Mouse (Mus musculus): Measurements from ENCODE around the gene Smim11. TPM values are rescaled to one million over a fixed set of nuclear protein-coding genes. Genes with fewer than 3 reads are reported as not detected.

Gene Smim11
- polyA plus RNA-seq, 1 experiment from 2014 or later, result 117 TPM

- H3K4me3 ChIP-seq, result peak overlapping the region; percentile 78
- peaks cover 24% of the 10 kb centered on the region for H3K4me1 ChIP-seq
- no peaks in the 10 kb centered on the region for H3K9me3 ChIP-seq
- H3K36me3 ChIP-seq, result peaks cover 13% of the 10 kb centered on the region
- H3K27ac ChIP-seq, result peak overlapping the region; percentile 92
- no peak for DNase-seq (ENCODE audit: low spot score)
- H3K27me3 ChIP-seq (ENCODE audit: insufficient read depth, poor library complexity, severe bottlenecking), result no peaks in the 10 kb centered on the region
- 1% methylated on average over 12 of the region's 12 CpGs for WGBS
Observed at GRCm38 (mm10) chr16:92301412-92301806, 323 bp downstream of the Smim11 start.

GRCm38 (mm10) chr16:92301989-92302388, 903 bp downstream of the Smim11 start:
- Histone ChIP-seq H3K27ac (peak overlapping the region; percentile 92; the same call in 1 of the 2 replicates), H3K36me3 (peaks cover 19% of the 10 kb centered on the region), H3K27me3 (ENCODE audit: insufficient read depth, poor library complexity, severe bottlenecking) (no peaks in the 10 kb centered on the region), H3K4me3 (peak overlapping the region; percentile 78), H3K4me1 (peaks cover 20% of the 10 kb centered on the region), H3K9me3 (no peaks in the 10 kb centered on the region)
- 36% methylated on average over 5 of the region's 5 CpGs for WGBS
- DNase-seq (ENCODE audit: low spot score), result no peak

- H3K27ac ChIP-seq, result peak overlapping the region; percentile 92
- H3K4me1 ChIP-seq, result peaks cover 20% of the 10 kb centered on the region
- peaks cover 24% of the 10 kb centered on the region for H3K36me3 ChIP-seq
- WGBS, result 27% methylated on average over 5 of the region's 5 CpGs
- H3K9me3 ChIP-seq, result no peaks in the 10 kb centered on the region
- H3K4me3 ChIP-seq, result peak overlapping the region; percentile 78
- no peaks in the 10 kb centered on the region for H3K27me3 ChIP-seq (ENCODE audit: insufficient read depth, poor library complexity, severe bottlenecking)
- no peak for DNase-seq (ENCODE audit: low spot score)
Observed at GRCm38 (mm10) chr16:92302506-92302905, 1.4 kb downstream of the Smim11 start.

GRCm38 (mm10) chr16:92305519-92305918, 4.4 kb downstream of the Smim11 start:
- no peak for DNase-seq (ENCODE audit: low spot score)
- H3K27ac ChIP-seq, result no peak overlapping the region
- no peaks in the 10 kb centered on the region for H3K27me3 ChIP-seq (ENCODE audit: insufficient read depth, poor library complexity, severe bottlenecking)
- WGBS, result 89% methylated on average over 2 of the region's 2 CpGs
- peaks cover 35% of the 10 kb centered on the region for H3K36me3 ChIP-seq
- H3K4me1 ChIP-seq, result peaks cover 21% of the 10 kb centered on the region
- H3K4me3 ChIP-seq, result no peak overlapping the region
- H3K9me3 ChIP-seq, result no peaks in the 10 kb centered on the region

- H3K9me3 ChIP-seq, result no peaks in the 10 kb centered on the region
- H3K4me3 ChIP-seq, result no peak overlapping the region
- DNase-seq (ENCODE audit: low spot score), result no peak
- peaks cover 4% of the 10 kb centered on the region for H3K4me1 ChIP-seq
- H3K27me3 ChIP-seq (ENCODE audit: insufficient read depth, poor library complexity, severe bottlenecking), result no peaks in the 10 kb centered on the region
- H3K27ac ChIP-seq, result no peak overlapping the region
- H3K36me3 ChIP-seq, result peaks cover 60% of the 10 kb centered on the region
- 73% methylated on average over 3 of the region's 3 CpGs for WGBS
Observed at GRCm38 (mm10) chr16:92307947-92308346, 6.9 kb downstream of the Smim11 start.

GRCm38 (mm10) chr16:92309126-92309525, 8.0 kb downstream of the Smim11 start:
- WGBS, result 71% methylated on average over 4 of the region's 4 CpGs
- Histone ChIP-seq H3K27me3 (ENCODE audit: insufficient read depth, poor library complexity, severe bottlenecking) (no peaks in the 10 kb centered on the region), H3K9me3 (no peaks in the 10 kb centered on the region), H3K27ac (no peak overlapping the region), H3K4me1 (0 out of 2 replicates have a peak, but pooled peaks cover 3% of the 10 kb centered on the region), H3K36me3 (peaks cover 63% of the 10 kb centered on the region), H3K4me3 (no peak overlapping the region)
- DNase-seq (ENCODE audit: low spot score), result no peak

GRCm38 (mm10) chr16:92313953-92314741, 13.1 kb downstream of the Smim11 start:
- Histone ChIP-seq H3K4me1 (peaks cover 10% of the 10 kb centered on the region; the same call in 1 of the 2 replicates), H3K27me3 (ENCODE audit: insufficient read depth, poor library complexity, severe bottlenecking) (no peaks in the 10 kb centered on the region), H3K27ac (no peak overlapping the region), H3K4me3 (no peak overlapping the region), H3K9me3 (no peaks in the 10 kb centered on the region), H3K36me3 (peaks cover 30% of the 10 kb centered on the region)
- peak; percentile 87 for DNase-seq (ENCODE audit: low spot score)
- WGBS, result 49% methylated on average over 13 of the region's 13 CpGs

GRCm38 (mm10) chr16:92316049-92316738, 15.1 kb downstream of the Smim11 start:
- H3K4me1 ChIP-seq, result peaks cover 10% of the 10 kb centered on the region; the same call in 1 of the 2 replicates
- WGBS, result 60% methylated on average over 7 of the region's 7 CpGs
- no peak overlapping the region for H3K27ac ChIP-seq
- no peak for DNase-seq (ENCODE audit: low spot score)
- no peaks in the 10 kb centered on the region for H3K9me3 ChIP-seq
- H3K4me3 ChIP-seq, result no peak overlapping the region
- peaks cover 21% of the 10 kb centered on the region; the same call in 1 of the 2 replicates for H3K36me3 ChIP-seq
- H3K27me3 ChIP-seq (ENCODE audit: insufficient read depth, poor library complexity, severe bottlenecking), result no peaks in the 10 kb centered on the region

- H3K27ac ChIP-seq, result peak overlapping the region; percentile 29; the same call in 1 of the 2 replicates
- DNase-seq (ENCODE audit: low spot score), result no peak
- H3K36me3 ChIP-seq, result no peaks in the 10 kb centered on the region
- WGBS, result 57% methylated on average over 20 of the region's 20 CpGs
- H3K27me3 ChIP-seq (ENCODE audit: insufficient read depth, poor library complexity, severe bottlenecking), result no peaks in the 10 kb centered on the region
- H3K4me1 ChIP-seq, result peaks cover 10% of the 10 kb centered on the region
- no peaks in the 10 kb centered on the region for H3K9me3 ChIP-seq
- no peak overlapping the region for H3K4me3 ChIP-seq
Observed at GRCm38 (mm10) chr16:92319353-92320109, 18.4 kb downstream of the Smim11 start.

- no peak overlapping the region for H3K4me3 ChIP-seq
- 88% methylated on average over 3 of the region's 3 CpGs for WGBS
- no peaks in the 10 kb centered on the region for H3K27me3 ChIP-seq (ENCODE audit: insufficient read depth, poor library complexity, severe bottlenecking)
- peaks cover 11% of the 10 kb centered on the region; the same call in 1 of the 2 replicates for H3K4me1 ChIP-seq
- DNase-seq (ENCODE audit: low spot score), result no peak
- H3K27ac ChIP-seq, result no peak overlapping the region
- no peaks in the 10 kb centered on the region for H3K36me3 ChIP-seq
- H3K9me3 ChIP-seq, result no peaks in the 10 kb centered on the region
Observed at GRCm38 (mm10) chr16:92320361-92320760, 19.3 kb downstream of the Smim11 start.

- H3K9me3 ChIP-seq, result no peaks in the 10 kb centered on the region
- no peaks in the 10 kb centered on the region for H3K27me3 ChIP-seq (ENCODE audit: insufficient read depth, poor library complexity, severe bottlenecking)
- no peak within 1 kb of the TSS for H3K4me3 ChIP-seq
- WGBS, result 88% methylated on average over 8 of the region's 8 CpGs
- no peaks in the 10 kb centered on the region for H3K36me3 ChIP-seq
- H3K4me1 ChIP-seq, result peaks cover 14% of the 10 kb centered on the region
- DNase-seq (ENCODE audit: low spot score), result no peak
- H3K27ac ChIP-seq, result no peak within 1 kb of the TSS
Observed at GRCm38 (mm10) chr16:92321341-92321740, 20.3 kb downstream of the Smim11 start, which contains the start of gene Fam243. Fam243 (minus strand) TSS chr16:92321441.

- H3K4me3 ChIP-seq, result no peak overlapping the region
- peak overlapping the region; percentile 7; the same call in 1 of the 2 replicates for H3K27ac ChIP-seq
- H3K9me3 ChIP-seq, result no peaks in the 10 kb centered on the region
- no peaks in the 10 kb centered on the region for H3K27me3 ChIP-seq (ENCODE audit: insufficient read depth, poor library complexity, severe bottlenecking)
- 56% methylated on average over 7 of the region's 7 CpGs for WGBS
- H3K36me3 ChIP-seq, result no peaks in the 10 kb centered on the region
- DNase-seq (ENCODE audit: low spot score), result no peak
- H3K4me1 ChIP-seq, result peaks cover 14% of the 10 kb centered on the region
Observed at GRCm38 (mm10) chr16:92324309-92325061, 23.4 kb downstream of the Smim11 start.

Data from heart, embryonic 10.5 days (tissue).